Mouse (Mus musculus): ENCODE results near the gene Plagl2. TPM values are rescaled to one million over a fixed set of nuclear protein-coding genes. Genes with fewer than 3 reads are reported as not detected.

The Plagl2 gene
- polyA plus RNA-seq, 1 experiment from 2014 or later = 29.5 TPM

- Histone ChIP-seq H3K36me3 (ENCODE audit: inconsistent target) (peaks cover 65% of the 10 kb centered on the region), H3K27ac (no peak overlapping the region), H3K79me2 (ENCODE audit: inconsistent target) (no peaks in the 10 kb centered on the region; the same call in 1 of the 2 replicates), H3K4me3 (ENCODE audit: inconsistent target) (no peak overlapping the region)
- 100% methylated on average over 2 of the region's 2 CpGs for WGBS (ENCODE audit: missing documents)
Measured at GRCm38 (mm10) chr2:153187848-153188247, 53.4 kb downstream of the Plagl2 start.

- no peak overlapping the region for H3K4me3 ChIP-seq (ENCODE audit: inconsistent target)
- 88% methylated on average over 2 of the region's 2 CpGs for WGBS (ENCODE audit: missing documents)
- H3K36me3 ChIP-seq (ENCODE audit: inconsistent target) = peaks cover 73% of the 10 kb centered on the region
- H3K27ac ChIP-seq = no peak overlapping the region
- no peaks in the 10 kb centered on the region; the same call in 1 of the 2 replicates for H3K79me2 ChIP-seq (ENCODE audit: inconsistent target)
Measured at GRCm38 (mm10) chr2:153186176-153186591, 55.0 kb downstream of the Plagl2 start.

DNA sequence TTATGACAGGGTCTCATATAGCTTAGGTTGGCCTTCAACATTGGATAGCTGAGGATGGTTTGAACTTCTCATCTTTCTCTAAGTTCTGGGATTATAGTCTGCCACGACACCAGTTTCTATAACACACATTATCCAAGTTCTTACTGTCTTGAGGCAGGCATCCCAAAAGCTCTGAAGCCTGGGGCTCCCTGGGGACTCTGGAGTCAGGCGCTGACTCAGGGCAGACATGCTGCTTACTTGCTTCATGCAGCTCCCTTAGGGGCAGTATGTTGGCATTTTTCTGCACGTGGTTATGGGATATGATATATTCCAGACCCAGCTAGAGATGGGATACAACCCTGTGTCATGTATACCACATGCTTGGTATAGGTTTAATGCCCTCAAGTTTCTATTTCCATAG is 61.3 kb downstream of the Plagl2 start:
- WGBS (ENCODE audit: missing documents) = 87% methylated on average over 3 of the region's 3 CpGs
- H3K79me2 ChIP-seq (ENCODE audit: inconsistent target) = peaks cover 49% of the 10 kb centered on the region
- H3K27ac ChIP-seq = peak overlapping the region; percentile 52; the same call in 1 of the 2 replicates
- H3K4me3 ChIP-seq (ENCODE audit: inconsistent target) = no peak overlapping the region
- peaks cover 39% of the 10 kb centered on the region for H3K36me3 ChIP-seq (ENCODE audit: inconsistent target)

GRCm38 (mm10) chr2:153179126-153179860 is 61.9 kb downstream of the Plagl2 start:
- Histone ChIP-seq H3K36me3 (ENCODE audit: inconsistent target) (peaks cover 39% of the 10 kb centered on the region), H3K4me3 (ENCODE audit: inconsistent target) (no peak overlapping the region)
- 93% methylated on average over 9 of the region's 10 CpGs for whole genome bisulfite sequencing (ENCODE audit: missing documents)

More at GRCm38 (mm10) chr2:153179126-153179860, 61.9 kb downstream of the Plagl2 start:
- Histone ChIP-seq H3K27ac (peak overlapping the region; percentile 52), H3K79me2 (ENCODE audit: inconsistent target) (peaks cover 56% of the 10 kb centered on the region)

Other genes starting within 250 kb of the Plagl2 start
- gene Pdrg1, start 226.0 kb downstream of the Plagl2 start, polyA plus RNA-seq (2018) = 63.1 to 112 TPM (median 75.8 TPM) in 3 replicates
- not detected in 3 replicates for gene Xkr7, start 209.6 kb downstream of the Plagl2 start, polyA plus RNA-seq (2018)
- gene Ccm2l, start 175.5 kb downstream of the Plagl2 start, polyA plus RNA-seq (2018) = not detected in 3 replicates
- 79.1 to 116 TPM (median 113 TPM) in 3 replicates for gene Hck, start 133.0 kb downstream of the Plagl2 start, polyA plus RNA-seq (2018)
- 93.5 to 244 TPM (median 125 TPM) in 3 replicates for gene Tm9sf4, start 80.1 kb downstream of the Plagl2 start, polyA plus RNA-seq (2018)
- 3.4 to 5.4 TPM (median 4.4 TPM) in 3 replicates for gene Tspyl3, start 16.0 kb downstream of the Plagl2 start, polyA plus RNA-seq (2018)
- gene Pofut1, start 107 bp upstream of the Plagl2 start, polyA plus RNA-seq (2018) = 10.7 to 19.5 TPM (median 16.7 TPM) in 3 replicates
- gene Kif3b, start 50.0 kb upstream of the Plagl2 start, polyA plus RNA-seq (2018) = 28.0 to 32.8 TPM (median 28.4 TPM) in 3 replicates
- gene Asxl1, start 104.4 kb upstream of the Plagl2 start, polyA plus RNA-seq (2018) = 14.5 to 22.9 TPM (median 17.8 TPM) in 3 replicates

All from macrophage (primary cell).